Mouse (Mus musculus) kidney, adult 2 months (tissue): ENCODE results near the gene Tmem240. TPM values are rescaled to one million over a fixed set of nuclear protein-coding genes. Genes with fewer than 3 reads are reported as not detected.

Experiments used
- DNase-seq: peaks from one replicate; pipeline ENCODE4 v3.0.0; 2021
- H3K27ac ChIP-seq: fragments of 200-500 bp; 2 replicates; pipeline ENCODE4 v1.5.1; 2012; ENCODE audit warnings: low read depth, low read length, control low read depth, inconsistent platforms; ENCODE audit not compliant: insufficient read depth
- H3K27me3 ChIP-seq: fragments of 200-500 bp; replicated peaks from 2 replicates; pipeline ENCODE4 v1.6.1; 2012; ENCODE audit warnings: mild to moderate bottlenecking, moderate library complexity, low read length, inconsistent platforms; ENCODE audit not compliant: control insufficient read depth, insufficient read depth
- H3K36me3 ChIP-seq: fragments of 200-500 bp; 2 replicates; pipeline ENCODE4 v1.6.1; 2012; ENCODE audit warnings: mild to moderate bottlenecking, moderate library complexity, low read length, inconsistent platforms; ENCODE audit not compliant: control insufficient read depth, insufficient read depth
- H3K4me1 ChIP-seq: fragments of 200-500 bp; 2 replicates; pipeline ENCODE4 v1.6.1; 2011; ENCODE audit warnings: low read length; ENCODE audit not compliant: control insufficient read depth, insufficient read depth
- H3K4me3 ChIP-seq: fragments of 200-500 bp; 2 replicates; pipeline ENCODE4 v1.5.1; 2011; ENCODE audit warnings: mild to moderate bottlenecking, low read depth, low read length, control low read depth; ENCODE audit not compliant: insufficient read depth
- CTCF ChIP-seq: fragments of 200-500 bp; conservative IDR thresholded peaks from 2 replicates; pipeline ENCODE4 v1.5.1; 2011; ENCODE audit warnings: low read depth, mild to moderate bottlenecking, control low read depth, low read length, moderate library complexity, mixed read lengths; ENCODE audit not compliant: insufficient read depth, insufficient read length
- POLR2A ChIP-seq: fragments of 200-500 bp; IDR thresholded peaks from one replicate; pipeline ENCODE4 v1.6.1; 2011; ENCODE audit warnings: low read depth, low read length, control low read depth
- WGBS: fragments of 180-500 bp; shearing (Covaris S2); methylation state at CpG from one replicate; pipeline ENCODE4 v1.1.7; 2018; 5-methylcytosine and 5-hydroxymethylcytosine counted together
- polyA plus RNA-seq: library from polyadenylated mRNA; depleted of rRNA; stranded (reverse); fragments of >200 nt; gene quantifications from 2 replicates; pipeline ENCODE4 v1.2.3, GENCODE M21; 2012

The Tmem240 gene
- polyA plus RNA-seq, 1 experiment = 0.67 TPM

DNA sequence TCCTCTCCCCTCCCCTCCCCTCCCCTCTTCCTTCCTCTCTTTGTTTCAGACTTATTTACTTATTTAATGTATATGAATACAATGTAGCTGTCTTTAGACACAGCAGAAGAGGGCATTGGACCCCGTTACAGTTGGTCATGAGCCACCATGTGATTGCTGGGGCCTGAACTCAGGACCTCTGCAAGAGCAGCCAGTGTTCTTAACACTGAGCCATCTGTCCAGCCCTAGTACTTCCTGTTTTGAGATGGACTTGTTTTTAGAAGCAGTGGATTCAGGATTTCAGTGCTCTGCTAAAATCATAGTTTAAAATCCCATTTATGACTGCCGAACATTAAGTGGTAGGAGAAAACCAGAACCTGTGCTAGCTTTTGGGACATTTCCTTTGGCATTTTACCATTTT lies 26.0 kb upstream of the Tmem240 start:
- WGBS = 68% methylated on average over 2 of the region's 2 CpGs
- TF ChIP-seq POLR2A (no peak), CTCF (no peak)
- no peak overlapping the region for H3K27ac ChIP-seq
- peaks cover 6% of the 10 kb centered on the region; the same call in 1 of the 2 replicates for H3K4me1 ChIP-seq
- no peak for DNase-seq
- no peaks in the 10 kb centered on the region for H3K36me3 ChIP-seq
- no peaks in the 10 kb centered on the region for H3K27me3 ChIP-seq
- no peak overlapping the region for H3K4me3 ChIP-seq

DNA sequence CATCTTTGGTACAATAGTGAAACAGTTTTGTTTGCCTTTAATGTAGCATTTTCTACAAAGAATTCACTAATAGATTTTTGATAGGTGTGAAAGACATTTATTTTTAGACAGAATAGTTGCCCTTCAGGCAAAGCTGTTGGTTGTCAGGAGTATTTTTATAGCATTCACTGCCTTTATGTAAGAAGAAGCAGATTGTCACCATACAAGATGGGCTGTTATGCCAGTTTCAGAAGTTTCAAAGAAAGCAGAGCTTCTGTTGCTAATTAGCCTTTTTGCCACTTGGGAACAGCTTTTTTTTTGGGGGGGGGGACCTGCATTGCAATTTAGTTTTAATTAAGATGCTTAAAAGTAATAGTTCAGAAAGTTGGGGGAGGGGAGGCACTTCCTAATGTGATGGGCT lies 25.6 kb upstream of the Tmem240 start:
- Histone ChIP-seq H3K4me1 (peaks cover 6% of the 10 kb centered on the region; the same call in 1 of the 2 replicates), H3K36me3 (no peaks in the 10 kb centered on the region), H3K4me3 (no peak overlapping the region), H3K27ac (no peak overlapping the region), H3K27me3 (no peaks in the 10 kb centered on the region)
- TF ChIP-seq CTCF = no peak
- no peak for TF ChIP-seq POLR2A
- DNase-seq = no peak

- TF ChIP-seq CTCF (no peak), POLR2A (no peak)
- peaks cover 6% of the 10 kb centered on the region; the same call in 1 of the 2 replicates for H3K4me1 ChIP-seq
- no peak overlapping the region for H3K4me3 ChIP-seq
- H3K36me3 ChIP-seq = no peaks in the 10 kb centered on the region; the same call in 1 of the 2 replicates
- 24% methylated on average over 6 of the region's 6 CpGs for WGBS
- peak; percentile 21 for DNase-seq
- H3K27ac ChIP-seq = peak overlapping the region; percentile 42; the same call in 1 of the 2 replicates
- H3K27me3 ChIP-seq = no peaks in the 10 kb centered on the region
These were observed 23.9 kb upstream of the Tmem240 start for GRCm38 (mm10) chr4:155710521-155711252.

DNA sequence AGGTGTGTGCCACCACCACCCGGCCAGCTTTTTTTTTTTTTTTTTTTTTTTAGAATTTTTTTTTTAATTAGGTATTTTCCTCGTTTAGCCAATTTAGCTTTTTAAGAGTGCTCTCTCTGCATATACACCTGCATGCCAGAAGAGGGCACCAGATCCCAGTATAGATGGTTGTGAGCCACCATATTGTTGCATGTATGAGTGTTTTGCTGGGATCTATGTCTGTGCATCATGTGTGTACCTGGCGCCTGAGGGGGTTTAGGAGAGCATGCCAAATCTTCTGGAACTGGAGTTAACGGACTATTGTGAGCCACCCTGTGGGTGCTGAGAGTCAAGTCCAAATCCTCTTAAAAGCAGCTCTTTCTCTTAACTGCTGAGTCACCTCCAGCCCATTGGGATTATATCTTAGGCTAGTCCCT lies 12.9 kb upstream of the Tmem240 start:
- peak; percentile 50 for DNase-seq
- TF ChIP-seq CTCF (peak; percentile 28; the same call in 1 of the 2 replicates), POLR2A (no peak)
- 47% methylated on average over 4 of the region's 4 CpGs for WGBS
- Histone ChIP-seq H3K36me3 (no peaks in the 10 kb centered on the region), H3K4me1 (no peaks in the 10 kb centered on the region), H3K4me3 (no peak overlapping the region), H3K27ac (no peak overlapping the region), H3K27me3 (no peaks in the 10 kb centered on the region)

- Histone ChIP-seq H3K4me3 (no peak overlapping the region), H3K27me3 (no peaks in the 10 kb centered on the region), H3K36me3 (no peaks in the 10 kb centered on the region), H3K4me1 (no peaks in the 10 kb centered on the region), H3K27ac (no peak overlapping the region)
- 96% methylated on average over 2 of the region's 2 CpGs for WGBS
- TF ChIP-seq CTCF = no peak
- no peak for TF ChIP-seq POLR2A
- no peak for DNase-seq
These were observed 6.6 kb upstream of the Tmem240 start for GRCm38 (mm10) chr4:155727993-155728392.

DNA sequence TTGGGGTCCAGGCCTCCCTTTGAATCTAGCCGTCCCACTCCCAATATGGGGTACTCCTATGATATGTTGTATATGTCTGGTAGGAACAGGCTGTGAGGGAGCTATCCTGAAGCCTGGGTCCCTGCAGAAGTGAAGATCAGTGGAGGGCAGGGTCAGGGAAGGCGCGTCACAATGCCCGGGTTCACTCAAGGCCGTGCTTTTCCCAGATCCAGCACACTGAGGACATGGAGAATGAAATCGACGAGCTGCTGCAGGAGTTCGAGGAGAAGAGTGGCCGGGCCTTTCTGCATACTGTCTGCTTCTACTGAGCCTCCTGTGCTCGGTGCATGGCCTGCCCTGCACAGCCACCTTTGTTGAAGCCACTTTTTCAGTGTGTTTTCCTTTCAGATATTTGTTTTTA lies 1.3 kb upstream of the Tmem240 start:
- no peak for DNase-seq
- H3K4me3 ChIP-seq = no peak overlapping the region
- no peaks in the 10 kb centered on the region for H3K27me3 ChIP-seq
- H3K36me3 ChIP-seq = no peaks in the 10 kb centered on the region
- 90% methylated on average over 10 of the region's 10 CpGs for WGBS
- H3K27ac ChIP-seq = no peak overlapping the region
- peaks cover 4% of the 10 kb centered on the region; the same call in 1 of the 2 replicates for H3K4me1 ChIP-seq
- TF ChIP-seq CTCF (no peak), POLR2A (no peak)

- no peaks in the 10 kb centered on the region for H3K27me3 ChIP-seq
- no peak overlapping the region for H3K27ac ChIP-seq
- WGBS = 1% methylated on average over 79 of the region's 79 CpGs
- peak overlapping the region; percentile 71 for H3K4me3 ChIP-seq
- no peak for TF ChIP-seq POLR2A
- no peak for TF ChIP-seq CTCF
- peak; percentile 44 for DNase-seq
- H3K36me3 ChIP-seq = no peaks in the 10 kb centered on the region
- peaks cover 4% of the 10 kb centered on the region; the same call in 1 of the 2 replicates for H3K4me1 ChIP-seq
These were observed 527 bp downstream of the Tmem240 start for GRCm38 (mm10) chr4:155734951-155735702.
